Mouse (Mus musculus) small intestine, adult 2 months (tissue): ENCODE data around the gene Ccs. TPM values are rescaled to one million over a fixed set of nuclear protein-coding genes. Genes with fewer than 3 reads are reported as not detected.
"Not testable (repeated sequence)": the region's sequence is repeated elsewhere in the genome, so short reads cannot be mapped to it uniquely, and the experiment has no call there.

ENCODE experiments used
- H3K27ac ChIP-seq: fragments of 200-500 bp; 2 replicates; pipeline ENCODE4 v1.5.1; 2012; ENCODE audit warnings: low read depth, low read length, control low read depth, inconsistent platforms; ENCODE audit not compliant: insufficient read depth
- H3K27me3 ChIP-seq: fragments of 200-500 bp; 2 replicates; pipeline ENCODE4 v1.6.1; 2012; ENCODE audit warnings: mild to moderate bottlenecking, moderate library complexity, low read length, inconsistent platforms; ENCODE audit not compliant: control insufficient read depth, insufficient read depth
- H3K36me3 ChIP-seq: fragments of 200-500 bp; 2 replicates; pipeline ENCODE4 v1.6.1; 2012; ENCODE audit warnings: mild to moderate bottlenecking, low read length, control low read depth, inconsistent platforms; ENCODE audit not compliant: control insufficient read depth, insufficient read depth
- H3K4me1 ChIP-seq: fragments of 200-500 bp; 2 replicates; pipeline ENCODE4 v1.6.1; 2012; ENCODE audit warnings: low read length, inconsistent platforms, mixed read lengths; ENCODE audit not compliant: control insufficient read depth, insufficient read depth, insufficient read length
- H3K4me3 ChIP-seq: fragments of 200-500 bp; 2 replicates; pipeline ENCODE4 v1.5.1; 2012; ENCODE audit warnings: low read depth, mild to moderate bottlenecking, control low read depth, inconsistent platforms, low read length, moderate library complexity
- CTCF ChIP-seq: fragments of 200-500 bp; IDR thresholded peaks from 2 replicates; pipeline ENCODE4 v1.5.1; 2012; ENCODE audit warnings: low read depth, mild to moderate bottlenecking, control low read depth, inconsistent platforms, low read length, moderate library complexity, mixed read lengths; ENCODE audit not compliant: insufficient replicate concordance, insufficient read length; ENCODE audit errors: extremely low read depth
- POLR2A ChIP-seq: fragments of 200-500 bp; IDR thresholded peaks from 2 replicates; pipeline ENCODE4 v1.6.1; 2012; ENCODE audit warnings: low read depth, mild to moderate bottlenecking, control low read depth, inconsistent platforms, low read length, moderate library complexity
- WGBS: fragments of 180-500 bp; shearing (Covaris S2); methylation state at CpG from one replicate; pipeline ENCODE4 v1.1.7; 2018; 5-methylcytosine and 5-hydroxymethylcytosine counted together
- polyA plus RNA-seq: library from polyadenylated mRNA; depleted of rRNA; stranded (reverse); fragments of >200 nt; gene quantifications from 2 replicates; pipeline ENCODE4 v1.2.3, GENCODE M21; 2012; rRNA removed

The Ccs gene
- 24.8 and 41.9 TPM in 2 replicates for polyA plus RNA-seq

GRCm38 (mm10) chr19:4839149-4839548, at the start of gene Ccs, which contains the start of gene Ccdc87:
TSS of gene Ccs (minus strand) at chr19:4839332.
TSS of gene Ccdc87 (plus strand) at chr19:4839366.
- Histone ChIP-seq H3K4me3 (peak within 1 kb of the TSS; percentile 82), H3K27me3 (peaks cover 8% of the 10 kb centered on the region; the same call in 1 of the 2 replicates), H3K36me3 (no peaks in the 10 kb centered on the region), H3K27ac (peak within 1 kb of the TSS; percentile 28), H3K4me1 (peaks cover 18% of the 10 kb centered on the region)
- TF ChIP-seq CTCF (no peak), POLR2A (peak; percentile 77; the same call in 1 of the 2 replicates)
- 1% methylated on average over 25 of the region's 25 CpGs for WGBS

DNA sequence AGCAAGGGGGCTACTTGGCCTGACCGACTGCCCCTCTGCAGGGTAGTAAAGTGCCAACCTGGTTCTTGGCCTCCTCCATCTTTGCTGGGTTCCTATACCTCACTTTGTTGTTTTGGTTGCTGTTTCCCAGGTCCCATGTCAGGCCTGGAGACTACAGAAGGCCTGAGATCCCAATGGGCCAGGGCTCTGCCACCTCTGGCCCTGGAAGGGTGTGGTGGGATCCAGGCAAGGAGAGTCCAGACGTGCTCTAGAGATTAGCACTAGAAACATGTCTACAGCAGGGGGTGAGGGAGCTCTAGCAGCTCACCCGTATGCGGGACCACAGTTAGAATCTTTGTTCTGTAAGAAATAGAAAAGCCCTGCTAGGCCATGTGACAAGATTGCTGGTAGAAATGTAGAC, 44.8 kb upstream of the Ccs start:
- Histone ChIP-seq H3K4me3 (no peak overlapping the region), H3K27me3 (no peaks in the 10 kb centered on the region), H3K36me3 (no peaks in the 10 kb centered on the region), H3K4me1 (no peaks in the 10 kb centered on the region), H3K27ac (no peak overlapping the region)
- TF ChIP-seq CTCF (no peak), POLR2A (no peak)
- 84% methylated on average over 4 of the region's 4 CpGs for WGBS

GRCm38 (mm10) chr19:4879324-4879703, 40.2 kb upstream of the Ccs start:
- no peaks in the 10 kb centered on the region for H3K36me3 ChIP-seq
- H3K4me3 ChIP-seq: peak overlapping the region; percentile 27; the same call in 1 of the 2 replicates
- no peak overlapping the region for H3K27ac ChIP-seq
- H3K27me3 ChIP-seq: 0 out of 2 replicates have a peak, but pooled peaks cover 2% of the 10 kb centered on the region
- H3K4me1 ChIP-seq: peaks cover 6% of the 10 kb centered on the region
- TF ChIP-seq CTCF (no peak), POLR2A (no peak)
- 34% methylated on average over 10 of the region's 10 CpGs for WGBS

DNA sequence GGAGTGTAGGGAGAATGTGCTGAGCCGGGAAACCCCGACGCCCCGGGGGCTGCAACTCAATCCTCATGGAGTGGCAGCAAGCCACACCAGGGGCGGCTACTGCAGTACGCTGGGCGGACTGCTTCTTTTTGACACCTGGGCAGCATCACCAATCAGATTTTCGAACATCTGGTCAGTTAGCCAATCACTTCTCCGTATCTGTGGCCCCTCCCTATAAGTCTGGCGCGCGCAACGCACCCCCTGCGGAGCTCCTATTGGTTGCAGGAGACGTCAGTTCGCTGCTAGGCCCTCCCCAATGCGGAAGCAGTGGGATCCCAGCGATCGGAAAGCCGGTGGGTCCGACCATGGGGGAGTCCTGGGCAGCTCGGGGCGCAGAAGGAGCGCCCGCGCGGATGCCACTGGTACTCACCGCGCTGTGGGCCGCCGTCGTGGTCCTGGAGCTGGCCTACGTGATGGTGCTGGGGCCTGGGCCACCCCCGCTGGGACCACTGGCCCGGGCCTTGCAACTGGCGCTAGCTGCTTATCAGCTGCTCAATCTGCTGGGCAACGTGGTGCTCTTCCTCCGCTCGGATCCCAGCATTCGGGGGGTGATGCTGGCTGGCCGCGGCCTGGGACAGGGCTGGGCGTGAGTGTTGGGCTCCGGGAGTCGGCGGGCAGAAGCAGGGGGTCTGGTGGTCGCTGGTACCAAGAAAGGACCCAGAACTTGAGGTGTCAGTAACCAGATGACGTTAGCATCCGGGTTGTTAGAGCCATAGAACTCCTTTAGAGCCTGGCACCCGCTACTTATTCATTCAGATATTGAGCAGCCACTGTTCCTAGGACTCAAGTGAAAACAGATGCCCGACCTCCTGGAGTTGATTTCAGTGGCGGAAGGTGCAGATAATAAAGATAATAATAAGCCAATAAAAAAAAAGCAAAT, 39.5 kb upstream of the Ccs start, which contains the start of gene Zdhhc24:
Gene Zdhhc24 (plus strand): TSS at position 264 of the 919 bp plus-strand sequence.
- TF ChIP-seq POLR2A (peak; percentile 43; the same call in 1 of the 2 replicates), CTCF (no peak)
- Histone ChIP-seq H3K4me1 (peaks cover 6% of the 10 kb centered on the region), H3K4me3 (peak within 1 kb of the TSS; percentile 92), H3K27me3 (0 out of 2 replicates have a peak, but pooled peaks cover 2% of the 10 kb centered on the region), H3K36me3 (no peaks in the 10 kb centered on the region), H3K27ac (no peak within 1 kb of the TSS)
- WGBS: under 1% methylated on average over 52 of the region's 52 CpGs

GRCm38 (mm10) chr19:4877785-4878184, 38.7 kb upstream of the Ccs start, which contains the start of gene Actn3:
TSS of gene Actn3 (minus strand) at chr19:4877909.
- 0 out of 2 replicates have a peak, but pooled peaks cover 2% of the 10 kb centered on the region for H3K27me3 ChIP-seq
- peak within 1 kb of the TSS; percentile 92 for H3K4me3 ChIP-seq
- TF ChIP-seq POLR2A (no peak), CTCF (no peak)
- WGBS: 5% methylated on average over 17 of the region's 17 CpGs
- H3K4me1 ChIP-seq: peaks cover 6% of the 10 kb centered on the region
- no peaks in the 10 kb centered on the region for H3K36me3 ChIP-seq
- H3K27ac ChIP-seq: no peak within 1 kb of the TSS

DNA sequence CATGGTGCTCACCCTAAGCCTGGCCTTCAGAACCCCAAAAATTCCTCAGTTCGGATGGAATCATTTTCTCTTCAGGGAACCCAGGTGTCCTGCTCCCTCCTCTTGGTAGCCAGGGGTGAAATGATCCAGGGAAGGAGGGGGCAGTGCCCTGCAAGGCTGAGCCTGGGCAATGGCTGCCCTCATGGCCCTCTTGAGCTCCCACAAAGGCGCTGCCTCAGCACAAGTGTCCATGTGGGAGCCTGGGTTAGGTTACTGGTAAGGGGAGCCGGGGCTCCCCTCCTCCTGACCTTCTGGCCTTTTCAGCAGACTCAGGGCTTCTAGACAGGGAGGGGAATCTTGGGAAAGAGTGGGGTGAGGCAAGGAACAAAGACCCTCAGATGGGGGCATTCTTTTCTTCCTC, 37.6 kb upstream of the Ccs start:
- Histone ChIP-seq H3K27ac (no peak overlapping the region), H3K27me3 (0 out of 2 replicates have a peak, but pooled peaks cover 2% of the 10 kb centered on the region), H3K4me3 (no peak overlapping the region), H3K4me1 (peaks cover 6% of the 10 kb centered on the region), H3K36me3 (no peaks in the 10 kb centered on the region)
- TF ChIP-seq CTCF (no peak), POLR2A (no peak)
- WGBS: 72% methylated on average over 3 of the region's 3 CpGs

GRCm38 (mm10) chr19:4876241-4876640, 37.1 kb upstream of the Ccs start:
- 51% methylated on average over 4 of the region's 4 CpGs for WGBS
- peaks cover 6% of the 10 kb centered on the region for H3K4me1 ChIP-seq
- no peak for TF ChIP-seq POLR2A
- H3K27me3 ChIP-seq: 0 out of 2 replicates have a peak, but pooled peaks cover 2% of the 10 kb centered on the region
- no peak overlapping the region for H3K27ac ChIP-seq
- H3K36me3 ChIP-seq: no peaks in the 10 kb centered on the region
- H3K4me3 ChIP-seq: no peak overlapping the region

DNA sequence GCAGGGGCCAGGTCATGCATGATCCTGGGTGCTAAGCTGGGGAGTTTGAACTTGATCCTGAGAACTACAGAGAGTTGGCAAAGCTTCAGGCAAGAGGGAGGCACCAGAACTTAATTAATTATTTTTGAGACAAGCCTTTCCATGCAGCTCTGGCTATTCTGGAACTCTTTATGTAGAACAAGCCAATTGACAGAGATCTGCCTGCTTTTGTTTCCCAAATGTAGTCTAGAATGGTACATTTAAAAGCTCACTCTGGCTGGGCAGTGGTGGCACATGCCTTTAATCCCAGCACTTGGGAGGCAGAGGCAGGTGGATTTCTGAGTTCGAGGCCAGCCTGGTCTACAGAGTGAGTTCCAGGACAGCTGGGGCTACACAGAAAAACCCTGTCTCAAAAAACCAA, 35.5 kb upstream of the Ccs start:
- H3K27me3 ChIP-seq, H3K27ac ChIP-seq, H3K36me3 ChIP-seq, H3K4me3 ChIP-seq, H3K4me1 ChIP-seq: not testable (repeated sequence)
- WGBS: 84% methylated on average over 1 of the region's 1 CpGs
